Mouse (Mus musculus) skeletal muscle tissue, adult 2 months (tissue): Measurements from ENCODE around the gene Srl.

Experiments
- DNase-seq: peaks from one replicate; pipeline ENCODE4 v3.0.0-alpha.2; 2012; ENCODE audit warnings: low read depth, low spot score

Gene Srl

DNA sequence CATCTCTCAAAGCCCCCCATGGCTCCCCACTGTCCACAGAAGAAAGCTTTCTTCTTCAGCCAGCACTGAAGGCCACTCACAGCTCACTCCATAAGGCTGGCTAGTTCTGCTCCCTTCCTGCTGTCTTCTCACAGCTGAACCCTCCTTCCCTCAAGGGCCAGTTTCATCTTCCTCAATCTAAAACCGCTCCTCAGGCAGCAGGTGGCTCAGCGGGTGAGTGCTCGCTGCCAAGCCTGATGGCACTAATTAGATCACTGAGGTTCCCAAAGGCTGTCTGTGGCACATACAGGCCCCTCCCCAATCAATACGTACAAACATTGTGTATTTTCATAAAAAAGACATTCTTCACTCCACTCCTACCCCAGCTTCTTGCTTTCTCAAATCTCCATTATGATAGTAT is 22.5 kb downstream of the Srl start:
- no peak for DNase-seq

DNA sequence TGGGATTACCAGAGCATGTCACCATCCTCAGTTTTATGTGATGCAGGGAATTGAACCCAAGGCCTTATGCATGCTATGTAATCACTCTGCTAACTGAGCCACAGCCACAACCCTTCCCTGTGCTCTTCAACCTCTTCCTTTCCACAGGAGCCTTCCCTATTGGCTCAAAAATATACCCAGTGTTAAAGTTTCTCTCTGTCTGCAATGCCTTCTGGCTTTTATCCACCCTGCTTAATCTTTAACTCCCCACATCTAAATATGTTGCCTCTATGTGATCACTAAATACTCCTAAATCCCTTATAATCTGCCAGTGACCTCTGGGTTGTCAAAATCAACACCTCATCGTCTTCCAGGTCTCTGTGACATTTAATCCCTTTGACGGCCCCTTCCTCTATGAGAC is 23.7 kb downstream of the Srl start:
- DNase-seq = no peak

GRCm38 (mm10) chr16:4514383-4514782 is 27.2 kb downstream of the Srl start:
- peak; percentile 61 for DNase-seq

GRCm38 (mm10) chr16:4512661-4513438 is 28.8 kb downstream of the Srl start:
- peak; percentile 95 for DNase-seq

GRCm38 (mm10) chr16:4511371-4511770 is 30.2 kb downstream of the Srl start:
- no peak for DNase-seq

GRCm38 (mm10) chr16:4506181-4506580 is 35.4 kb downstream of the Srl start:
- DNase-seq = no peak

- DNase-seq = no peak
These were observed 38.1 kb downstream of the Srl start for GRCm38 (mm10) chr16:4503495-4503894.

DNA sequence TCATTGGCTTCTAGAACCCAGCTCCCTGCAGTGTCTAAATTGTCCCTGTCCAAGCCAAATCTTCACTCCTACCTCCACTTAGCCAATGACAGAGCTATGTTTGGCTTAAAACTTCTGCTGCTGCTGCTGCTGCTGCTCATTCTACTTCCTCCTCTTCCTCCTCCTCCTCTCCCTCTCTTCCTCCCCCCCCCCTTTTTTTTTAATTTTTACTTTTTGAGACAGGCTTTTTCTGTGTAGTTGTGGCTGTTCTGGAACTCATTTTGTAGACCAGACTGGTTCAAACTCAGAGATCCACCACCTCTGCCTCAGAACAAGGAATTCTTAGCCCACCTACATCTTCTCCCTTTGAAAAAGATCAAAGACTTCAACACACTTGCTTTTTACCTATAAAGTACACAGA is 39.0 kb downstream of the Srl start:
- DNase-seq = no peak

DNA sequence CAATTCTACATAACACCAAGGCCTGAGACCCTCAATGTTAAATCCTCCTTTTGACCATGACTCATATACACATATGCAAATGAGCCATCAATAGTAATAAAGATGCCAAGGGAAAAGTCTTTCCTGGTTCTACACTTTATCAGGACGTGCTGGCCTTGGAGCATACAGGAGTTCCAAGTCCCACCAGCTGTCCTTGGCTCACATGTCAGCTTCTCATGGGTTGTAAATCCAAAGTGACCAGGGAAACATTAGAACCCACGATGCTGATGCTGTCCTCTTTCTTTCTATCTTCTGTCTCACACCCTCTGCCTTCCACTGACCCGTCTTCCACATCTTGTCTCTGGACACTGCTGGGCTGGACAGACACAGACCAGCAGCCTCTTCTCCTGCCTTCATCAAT is 39.9 kb downstream of the Srl start:
- peak; percentile 57 for DNase-seq

GRCm38 (mm10) chr16:4500598-4501385 is 40.8 kb downstream of the Srl start:
- DNase-seq = peak; percentile 90

GRCm38 (mm10) chr16:4497762-4498607 is 43.6 kb downstream of the Srl start:
- peak; percentile 50 for DNase-seq

- DNase-seq = no peak
These were observed 45.1 kb downstream of the Srl start for GRCm38 (mm10) chr16:4496470-4496869.

DNA sequence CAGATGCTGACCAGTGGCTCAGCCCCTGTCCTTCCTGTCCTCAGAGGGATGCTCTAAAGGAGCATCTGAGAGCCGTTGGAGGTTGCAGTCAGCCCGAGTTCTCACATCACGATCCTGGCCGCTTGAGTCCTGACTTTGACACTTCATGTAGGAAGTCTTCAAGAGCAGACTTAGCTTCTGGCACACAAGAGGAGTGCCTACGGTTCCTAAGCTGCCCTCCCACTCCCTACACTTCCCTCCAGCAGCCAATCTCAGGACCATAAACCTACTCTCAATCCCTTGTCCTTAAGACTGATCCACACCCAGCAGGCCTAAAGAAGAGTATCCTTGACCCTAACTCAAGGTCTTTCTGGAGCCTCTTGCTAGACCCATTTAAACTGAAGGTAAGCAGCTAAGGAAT is 45.8 kb downstream of the Srl start:
- DNase-seq = no peak

- DNase-seq = no peak
These were observed 48.6 kb downstream of the Srl start for GRCm38 (mm10) chr16:4492777-4493563.

GRCm38 (mm10) chr16:4489114-4489624 is 52.4 kb downstream of the Srl start:
- peak; percentile 97 for DNase-seq

- no peak for DNase-seq
These were observed 60.9 kb downstream of the Srl start for GRCm38 (mm10) chr16:4480616-4481265.

DNA sequence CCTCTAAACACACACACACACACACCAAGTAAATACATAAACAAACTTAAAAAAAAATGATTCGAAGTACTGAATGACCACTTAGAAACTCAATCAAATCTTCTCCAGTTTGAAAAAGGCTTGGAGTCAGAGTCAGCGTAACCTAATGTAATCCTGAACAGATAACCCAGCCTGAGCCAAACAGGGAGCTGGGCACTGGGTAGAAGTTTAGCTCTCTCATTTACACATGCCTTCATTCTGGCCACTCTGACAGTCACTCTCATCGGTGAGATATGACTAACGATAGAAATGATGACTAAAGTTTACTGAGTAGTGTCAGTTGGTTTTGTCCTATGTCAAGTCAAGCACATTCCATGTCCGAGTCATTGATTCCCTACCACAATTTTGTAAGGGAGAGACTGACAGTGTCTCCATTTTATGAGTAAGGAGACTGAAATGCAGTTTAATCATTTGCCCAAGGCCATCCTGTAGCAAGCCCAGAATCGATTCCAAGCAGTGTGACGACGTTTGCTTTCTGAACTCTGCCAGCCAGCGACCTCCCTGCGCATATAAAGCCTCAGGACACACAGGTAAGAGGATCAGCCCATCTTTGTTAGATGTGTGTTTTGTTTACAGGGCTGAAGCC is 63.9 kb downstream of the Srl start:
- DNase-seq = no peak

DNA sequence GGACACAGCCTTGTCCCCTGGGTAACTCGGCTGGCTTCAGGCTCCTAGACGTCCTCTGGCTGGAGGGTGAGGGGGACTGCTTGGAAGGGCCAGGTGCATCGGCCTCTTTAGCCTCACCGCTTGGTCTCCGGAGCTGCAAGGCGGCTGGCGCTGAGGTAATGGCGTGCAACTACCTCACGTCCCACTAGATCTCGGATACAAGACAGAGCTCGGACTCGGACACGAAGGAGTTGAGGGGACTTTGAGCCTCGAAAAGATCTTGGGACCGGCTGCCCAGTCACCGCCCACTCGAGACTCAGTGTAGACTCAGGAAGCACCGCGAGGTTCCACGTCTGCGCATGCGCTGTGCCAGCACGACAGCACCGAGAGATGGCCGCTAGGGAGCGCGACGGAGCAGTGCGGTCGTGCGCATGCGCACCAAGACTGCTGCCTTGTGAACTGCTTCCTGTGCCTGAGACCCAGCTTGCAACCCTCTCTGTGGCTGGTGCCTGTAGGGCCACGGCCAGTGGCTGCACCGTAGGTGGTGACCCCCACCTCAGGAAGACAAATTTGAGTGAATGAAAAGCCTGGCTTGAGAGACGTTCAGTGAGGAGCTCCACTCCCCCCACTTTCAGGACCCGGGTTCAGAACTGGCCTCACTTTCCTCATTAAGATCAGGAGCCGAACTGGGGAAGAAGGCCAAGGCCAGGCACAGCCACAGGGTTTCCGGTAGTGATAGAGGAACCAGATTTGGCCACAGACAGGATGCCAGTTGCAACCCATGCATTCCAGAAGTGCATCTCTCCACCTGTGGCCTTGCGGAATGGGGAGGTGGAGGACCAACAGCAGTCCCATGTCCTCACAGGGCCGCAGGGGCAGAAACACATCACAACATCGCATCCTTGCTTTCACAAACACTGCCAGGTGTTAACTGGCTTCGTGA is 66.5 kb downstream of the Srl start:
- DNase-seq = peak; percentile 99
